Mouse (Mus musculus) embryonic facial prominence, embryonic 10.5 days (tissue): ENCODE measurements around the gene Ctps2. TPM values are rescaled to one million over a fixed set of nuclear protein-coding genes. Genes with fewer than 3 reads are reported as not detected.
A peak's percentile ranks its signal among the peaks of the same experiment; 100 is the strongest.
"Not testable (repeated sequence)": the region's sequence is repeated elsewhere in the genome, so short reads cannot be mapped to it uniquely, and the experiment has no call there.

Source experiments
- DNase-seq: peaks from one replicate; pipeline ENCODE4 v3.0.0-alpha.2; 2017; ENCODE audit warnings: low spot score
- H3K27ac ChIP-seq: fragments of 300-500 bp; sonication (generic); replicated peaks from 2 replicates; pipeline ENCODE4 v1.5.1; 2016; ENCODE audit warnings: mild to moderate bottlenecking
- H3K27me3 ChIP-seq: fragments of 300-500 bp; sonication (generic); replicated peaks from 2 replicates; pipeline ENCODE4 v1.6.1; 2016; ENCODE audit warnings: low read depth, mild to moderate bottlenecking; ENCODE audit not compliant: poor library complexity, severe bottlenecking
- H3K36me3 ChIP-seq: fragments of 300-500 bp; sonication (generic); replicated peaks from 2 replicates; pipeline ENCODE4 v1.6.1; 2016; ENCODE audit warnings: mild to moderate bottlenecking, moderate library complexity
- H3K4me1 ChIP-seq: fragments of 300-500 bp; sonication (generic); 2 replicates; pipeline ENCODE4 v1.6.1; 2016
- H3K4me3 ChIP-seq: fragments of 300-500 bp; sonication (generic); 2 replicates; pipeline ENCODE4 v1.5.1; 2016; ENCODE audit warnings: mild to moderate bottlenecking, moderate library complexity
- H3K9me3 ChIP-seq: fragments of 300-500 bp; sonication (generic); 2 replicates; pipeline ENCODE4 v1.6.1; 2016; ENCODE audit warnings: mild to moderate bottlenecking
- WGBS: fragments of 180-500 bp; shearing (Covaris S2); methylation state at CpG from one replicate; pipeline ENCODE4 v1.1.7; 2016; 5-methylcytosine and 5-hydroxymethylcytosine counted together
- polyA plus RNA-seq: library from polyadenylated mRNA; unstranded; fragments of >200 nt; fragmentation: Nextera tagmentation; extraction: Ambion mirVana; gene quantifications from 2 replicates; pipeline ENCODE4 v1.2.1, GENCODE M21; 2016

Ctps2 gene
- 69.2 and 77.9 TPM in 2 replicates for polyA plus RNA-seq

GRCm38 (mm10) chrX:162900938-162901337, at the start of gene Ctps2:
TSS of gene Ctps2 (plus strand) at chrX:162901238.
- H3K27ac ChIP-seq: peak within 1 kb of the TSS; percentile 84
- H3K4me3 ChIP-seq: peak within 1 kb of the TSS; percentile 71
- no peak for DNase-seq
- H3K4me1 ChIP-seq: peaks cover 5% of the 10 kb centered on the region; the same call in 1 of the 2 replicates
- no peaks in the 10 kb centered on the region for H3K9me3 ChIP-seq
- peaks cover 43% of the 10 kb centered on the region for H3K27me3 ChIP-seq
- WGBS: 30% methylated on average over 4 of the region's 4 CpGs
- H3K36me3 ChIP-seq: no peaks in the 10 kb centered on the region

GRCm38 (mm10) chrX:162868294-162868965, 32.6 kb upstream of the Ctps2 start:
- Histone ChIP-seq H3K9me3 (no peaks in the 10 kb centered on the region), H3K4me1 (no peaks in the 10 kb centered on the region), H3K36me3 (peaks cover 51% of the 10 kb centered on the region), H3K27me3 (peaks cover 23% of the 10 kb centered on the region), H3K27ac (no peak overlapping the region), H3K4me3 (no peak overlapping the region)
- WGBS: 81% methylated on average over 3 of the region's 3 CpGs
- DNase-seq: no peak

GRCm38 (mm10) chrX:162871734-162872517, 29.1 kb upstream of the Ctps2 start:
- Histone ChIP-seq H3K9me3 (no peaks in the 10 kb centered on the region), H3K4me3 (no peak overlapping the region), H3K27ac (no peak overlapping the region), H3K27me3 (peaks cover 9% of the 10 kb centered on the region), H3K4me1 (no peaks in the 10 kb centered on the region), H3K36me3 (peaks cover 46% of the 10 kb centered on the region)
- WGBS: 45% methylated on average over 4 of the region's 4 CpGs
- DNase-seq: peak; percentile 15

GRCm38 (mm10) chrX:162873761-162874160, 27.3 kb upstream of the Ctps2 start:
- Histone ChIP-seq H3K4me3 (no peak overlapping the region), H3K27me3 (peaks cover 9% of the 10 kb centered on the region), H3K27ac (no peak overlapping the region), H3K4me1 (no peaks in the 10 kb centered on the region), H3K36me3 (peaks cover 46% of the 10 kb centered on the region), H3K9me3 (no peaks in the 10 kb centered on the region)
- no peak for DNase-seq
- 78% methylated on average over 2 of the region's 2 CpGs for WGBS

GRCm38 (mm10) chrX:162878236-162878635, 22.8 kb upstream of the Ctps2 start:
- Histone ChIP-seq H3K36me3 (peaks cover 47% of the 10 kb centered on the region), H3K4me1 (no peaks in the 10 kb centered on the region), H3K4me3 (no peak overlapping the region), H3K27me3 (0 out of 2 replicates have a peak, but pooled peaks cover 8% of the 10 kb centered on the region), H3K27ac (no peak overlapping the region), H3K9me3 (no peaks in the 10 kb centered on the region)
- no peak for DNase-seq
- 85% methylated on average over 3 of the region's 3 CpGs for WGBS

DNA sequence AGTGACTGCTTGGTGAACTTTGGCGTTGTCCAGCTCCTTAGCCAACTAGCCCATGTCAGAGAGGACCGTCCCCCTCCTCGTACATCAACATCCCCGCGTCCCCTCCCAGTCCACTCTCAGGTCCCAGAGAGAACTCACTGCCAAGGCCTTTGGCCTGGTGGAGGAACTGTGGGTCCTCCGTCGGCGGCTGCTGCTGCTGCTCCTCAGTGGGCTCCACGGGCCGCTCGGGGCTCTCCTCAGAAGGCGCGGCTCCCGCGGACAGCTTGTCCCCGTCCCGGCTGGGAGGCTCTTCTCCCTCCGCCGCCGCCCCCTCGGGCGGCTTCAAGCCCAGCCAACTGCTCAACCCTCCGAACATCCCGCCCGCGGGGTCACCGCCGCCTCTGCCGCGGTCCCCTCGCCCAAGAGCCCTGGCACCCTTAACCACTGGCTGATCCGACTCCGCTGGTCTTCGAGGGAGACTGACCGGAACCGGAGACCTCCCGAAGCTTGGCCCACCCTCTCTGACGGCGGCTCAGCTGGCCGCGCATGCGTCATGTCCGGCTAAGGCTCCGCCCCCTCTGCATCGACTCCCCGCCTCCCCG, 13.0 kb upstream of the Ctps2 start, which contains the start of gene Syap1:
TSS of gene Syap1 (minus strand) at position 517 of the 581 bp plus-strand sequence.
- 17% methylated on average over 47 of the region's 47 CpGs for whole genome bisulfite sequencing
- Histone ChIP-seq H3K4me1 (peaks cover 3% of the 10 kb centered on the region; the same call in 1 of the 2 replicates), H3K27me3 (peaks cover 21% of the 10 kb centered on the region), H3K9me3 (no peaks in the 10 kb centered on the region), H3K4me3 (peak within 1 kb of the TSS; percentile 79), H3K36me3 (no peaks in the 10 kb centered on the region), H3K27ac (peak within 1 kb of the TSS; percentile 82)
- peak; percentile 88 for DNase-seq

GRCm38 (mm10) chrX:162888575-162889223, 12.3 kb upstream of the Ctps2 start:
- DNase-seq: peak; percentile 16
- peaks cover 15% of the 10 kb centered on the region for H3K27me3 ChIP-seq
- not testable (repeated sequence) for H3K9me3 ChIP-seq, H3K4me1 ChIP-seq, H3K36me3 ChIP-seq, H3K27ac ChIP-seq, H3K4me3 ChIP-seq
- WGBS: 62% methylated on average over 12 of the region's 25 CpGs

- Histone ChIP-seq H3K27me3 (peaks cover 43% of the 10 kb centered on the region), H3K27ac (peak overlapping the region; percentile 84), H3K36me3 (no peaks in the 10 kb centered on the region), H3K4me3 (peak overlapping the region; percentile 71), H3K4me1 (peaks cover 5% of the 10 kb centered on the region; the same call in 1 of the 2 replicates), H3K9me3 (no peaks in the 10 kb centered on the region)
- DNase-seq: peak; percentile 79
- WGBS: 15% methylated on average over 25 of the region's 25 CpGs
Measured at GRCm38 (mm10) chrX:162901371-162902039, 467 bp downstream of the Ctps2 start.

GRCm38 (mm10) chrX:162902040-162902734, 1.1 kb downstream of the Ctps2 start:
- 28% methylated on average over 29 of the region's 29 CpGs for whole genome bisulfite sequencing
- peak overlapping the region; percentile 84 for H3K27ac ChIP-seq
- no peaks in the 10 kb centered on the region for H3K36me3 ChIP-seq
- H3K4me1 ChIP-seq: peaks cover 5% of the 10 kb centered on the region; the same call in 1 of the 2 replicates
- DNase-seq: peak; percentile 39
- peak overlapping the region; percentile 71 for H3K4me3 ChIP-seq
- H3K27me3 ChIP-seq: peaks cover 43% of the 10 kb centered on the region
- H3K9me3 ChIP-seq: no peaks in the 10 kb centered on the region

DNA sequence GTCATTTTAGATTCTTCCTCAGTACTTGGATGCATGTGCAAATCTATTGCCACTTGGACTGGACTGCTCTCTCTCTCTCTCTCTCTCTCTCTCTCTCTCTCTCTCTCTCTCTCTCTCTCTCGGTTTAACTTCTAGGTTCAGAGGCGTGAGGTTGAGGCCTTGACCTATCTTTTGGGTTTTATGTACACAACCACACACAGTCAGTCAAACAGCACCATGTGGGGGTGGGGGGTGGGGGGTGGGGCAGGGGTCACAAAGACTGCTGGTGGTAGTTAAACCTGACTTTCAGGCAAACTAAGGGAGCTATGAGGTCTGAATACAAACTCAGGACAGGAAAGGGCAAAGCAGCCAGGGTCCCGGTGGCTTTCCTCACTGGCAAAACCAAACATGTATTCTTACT, 6.5 kb downstream of the Ctps2 start:
- peaks cover 2% of the 10 kb centered on the region; the same call in 1 of the 2 replicates for H3K4me1 ChIP-seq
- H3K4me3 ChIP-seq: no peak overlapping the region
- peaks cover 22% of the 10 kb centered on the region for H3K27me3 ChIP-seq
- H3K36me3 ChIP-seq: peaks cover 31% of the 10 kb centered on the region
- WGBS: 77% methylated on average over 3 of the region's 3 CpGs
- DNase-seq: no peak
- no peak overlapping the region for H3K27ac ChIP-seq
- no peaks in the 10 kb centered on the region for H3K9me3 ChIP-seq

DNA sequence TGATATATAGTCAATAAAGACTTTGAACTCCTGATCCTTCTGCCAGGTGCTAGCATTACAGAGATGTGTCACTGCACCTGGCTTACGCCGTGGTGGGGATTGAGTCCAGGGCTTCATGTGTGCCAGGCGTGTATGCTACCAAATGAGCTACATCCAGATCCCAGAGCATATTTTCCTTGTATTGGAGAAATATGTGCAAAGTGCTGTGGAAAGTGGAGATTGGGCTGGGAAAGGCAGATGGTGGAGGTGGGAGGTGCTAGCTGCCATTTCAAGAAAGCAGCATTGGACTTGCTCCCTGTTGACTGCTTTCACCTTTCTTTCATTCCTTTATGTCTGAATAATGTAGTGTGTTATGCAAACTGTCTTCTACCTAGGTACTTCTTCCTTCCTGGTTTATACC, 12.6 kb downstream of the Ctps2 start:
- DNase-seq: no peak
- Histone ChIP-seq H3K36me3 (peaks cover 43% of the 10 kb centered on the region), H3K9me3 (no peaks in the 10 kb centered on the region), H3K27me3 (no peaks in the 10 kb centered on the region; the same call in 1 of the 2 replicates), H3K27ac (no peak overlapping the region), H3K4me1 (no peaks in the 10 kb centered on the region), H3K4me3 (no peak overlapping the region)
- WGBS: 92% methylated on average over 3 of the region's 3 CpGs
